Mouse (Mus musculus) left cerebral cortex, adult 11 months (tissue): ENCODE results near the gene Fitm2.

ENCODE experiments used
- DNase-seq: peaks from one replicate; pipeline ENCODE4 v3.0.0; 2022; ENCODE audit warnings: low spot score

Fitm2 gene

DNA sequence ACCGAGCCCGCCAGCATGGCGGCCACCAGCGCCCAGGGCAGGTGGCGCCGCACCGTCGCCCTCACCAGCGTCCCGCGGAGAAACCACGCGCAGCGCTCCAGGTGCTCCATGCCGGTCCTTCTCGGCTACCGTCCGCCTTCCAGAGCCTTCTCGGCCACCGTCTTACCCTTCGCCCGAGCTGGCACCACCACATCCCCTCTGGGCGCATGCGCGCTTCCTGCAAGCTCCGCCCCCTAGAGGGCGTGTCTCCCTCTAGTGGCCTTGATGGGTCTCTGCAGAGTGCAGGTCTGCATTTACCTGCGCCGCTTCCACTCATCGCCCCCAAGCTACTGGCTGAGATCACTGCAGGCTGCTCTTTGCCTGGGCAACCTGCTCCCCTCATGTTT lies at the start of gene Fitm2:
Fitm2 (minus strand) TSS at position 164 of the 386 bp plus-strand sequence.
- DNase-seq = peak; percentile 94

DNA sequence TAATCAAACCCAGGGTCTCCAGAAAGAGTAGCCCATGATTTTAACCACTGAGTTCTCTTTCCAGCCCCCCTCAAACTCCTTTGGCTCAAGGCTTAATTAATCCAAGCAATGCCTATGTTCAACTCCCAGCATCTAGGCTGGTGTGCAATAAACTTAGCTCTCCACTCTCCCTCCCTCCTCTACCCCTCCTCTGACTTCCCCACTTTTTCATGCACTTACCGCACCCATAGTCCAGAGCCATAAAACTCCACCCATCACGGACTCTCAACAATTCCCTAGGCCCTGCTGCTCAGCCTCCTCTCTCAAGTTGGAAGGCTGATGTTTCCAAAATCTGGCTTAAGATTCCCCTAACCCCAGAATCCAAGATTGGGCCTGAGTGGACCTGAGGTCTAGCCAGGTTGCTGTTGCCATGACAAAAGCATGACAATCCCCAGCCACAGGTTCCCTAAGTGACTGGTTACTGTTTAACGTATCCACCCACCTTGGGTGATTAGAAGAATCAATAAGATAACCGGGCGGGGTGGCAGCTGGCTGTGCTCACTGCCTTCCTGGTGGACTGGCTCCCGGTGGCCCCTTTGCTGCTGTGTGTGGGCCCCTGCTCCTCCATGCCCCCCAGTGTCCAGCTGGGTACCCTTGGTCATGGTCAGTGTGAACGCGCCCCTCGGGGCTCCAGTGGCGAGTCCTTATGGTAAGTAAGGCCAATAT lies 34.0 kb upstream of the Fitm2 start, which contains the start of gene Hnf4a:
Hnf4a (plus strand) TSS at position 509 of the 705 bp plus-strand sequence.
- no peak for DNase-seq

DNA sequence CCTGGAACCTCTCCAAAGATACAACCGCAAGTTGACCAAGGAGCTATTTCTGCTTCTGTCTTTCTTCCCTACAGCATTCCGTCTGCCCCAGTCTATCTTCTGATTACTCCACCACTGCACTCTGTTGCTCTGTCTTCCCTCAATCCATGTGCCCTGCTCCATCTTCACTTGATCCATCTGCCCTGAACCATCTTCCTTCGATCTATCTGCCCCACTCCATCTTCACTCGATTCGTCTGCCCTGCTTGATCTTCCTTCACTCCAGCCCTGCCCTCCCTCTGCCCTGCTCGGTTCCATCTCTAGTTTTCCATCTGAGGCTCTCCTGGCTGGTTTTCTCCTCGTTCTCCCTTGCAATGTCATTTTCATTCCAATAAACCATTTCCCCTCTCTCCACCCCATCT lies 30.8 kb upstream of the Fitm2 start:
- DNase-seq = no peak

DNA sequence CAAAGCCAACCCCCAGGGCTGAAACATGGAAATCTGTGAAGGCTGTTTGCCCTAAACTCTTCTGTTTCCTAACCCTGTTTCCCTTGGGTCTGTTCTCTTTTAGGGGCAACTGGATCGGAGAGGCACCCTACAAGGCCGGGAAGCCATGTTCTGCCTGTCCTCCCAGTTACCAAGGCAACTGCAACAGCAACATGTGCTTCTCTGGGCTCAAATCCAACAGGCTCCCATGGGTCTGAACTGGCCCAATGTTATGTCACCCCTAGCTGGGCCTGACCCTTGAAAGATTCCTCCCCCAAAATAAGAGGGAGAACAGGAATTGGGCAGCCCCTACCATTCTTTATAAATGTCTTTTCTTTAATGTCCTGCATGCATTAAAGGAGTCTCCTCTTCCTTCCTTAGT lies 29.8 kb upstream of the Fitm2 start:
- DNase-seq = no peak

DNA sequence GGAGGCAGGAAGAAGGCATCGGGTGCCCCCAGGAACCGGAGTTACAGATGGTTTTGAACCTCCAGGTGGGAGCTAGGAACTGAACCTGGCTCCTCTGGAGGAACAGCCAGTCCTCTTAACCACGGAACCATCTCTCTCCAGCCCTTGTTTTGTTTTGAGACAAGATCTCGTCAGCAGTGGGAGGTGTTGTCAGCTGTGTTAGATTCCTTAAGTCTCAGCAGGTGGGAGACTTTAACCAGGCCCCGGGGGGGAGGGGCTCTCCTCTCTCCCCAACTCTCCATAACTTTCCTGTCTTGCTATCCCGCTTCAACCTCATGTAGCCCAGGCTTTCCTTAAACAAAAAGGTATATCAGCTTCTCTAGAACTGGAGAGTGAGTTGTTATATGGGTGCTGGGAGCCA lies 22.0 kb upstream of the Fitm2 start:
- no peak for DNase-seq

DNA sequence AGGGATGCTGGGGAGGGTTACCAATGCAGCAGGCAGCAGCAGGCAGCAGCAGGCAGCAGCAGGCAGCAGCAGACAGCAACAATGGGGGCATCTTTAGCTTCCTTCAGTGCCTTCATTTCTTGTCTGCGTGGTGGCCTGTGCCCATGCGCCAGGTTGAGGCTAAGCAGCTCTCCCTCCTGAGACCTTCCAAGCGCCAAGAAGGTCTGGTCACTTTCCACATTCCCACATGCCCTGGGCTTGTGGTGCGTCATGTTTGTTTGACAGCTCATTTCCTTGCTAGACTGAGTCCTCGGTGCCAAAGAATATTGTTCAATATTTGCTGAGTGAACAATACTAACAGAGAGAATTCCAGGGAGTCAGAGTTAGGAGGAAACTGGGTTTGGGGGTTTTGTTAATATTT lies 21.5 kb upstream of the Fitm2 start:
- DNase-seq = no peak

DNA sequence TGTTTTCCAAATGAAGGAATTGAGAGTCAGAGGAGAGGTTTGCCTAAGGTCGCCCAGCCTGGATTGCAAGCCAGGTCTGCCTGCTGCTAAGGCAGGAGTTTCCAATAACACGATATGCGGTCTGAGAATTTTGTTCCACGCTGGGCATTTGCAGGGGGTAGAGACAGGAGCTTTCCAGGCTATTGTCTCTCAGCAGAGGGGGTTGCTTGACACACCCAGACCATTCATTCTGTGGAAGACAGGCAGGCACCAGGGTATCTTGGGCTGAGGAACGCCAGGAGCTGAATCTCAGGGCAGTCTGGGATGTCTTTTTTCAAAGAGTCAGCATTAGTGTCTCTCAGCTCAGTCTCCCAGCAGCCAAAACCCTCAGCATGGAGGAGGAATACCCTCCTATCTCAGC lies 20.6 kb upstream of the Fitm2 start:
- no peak for DNase-seq

DNA sequence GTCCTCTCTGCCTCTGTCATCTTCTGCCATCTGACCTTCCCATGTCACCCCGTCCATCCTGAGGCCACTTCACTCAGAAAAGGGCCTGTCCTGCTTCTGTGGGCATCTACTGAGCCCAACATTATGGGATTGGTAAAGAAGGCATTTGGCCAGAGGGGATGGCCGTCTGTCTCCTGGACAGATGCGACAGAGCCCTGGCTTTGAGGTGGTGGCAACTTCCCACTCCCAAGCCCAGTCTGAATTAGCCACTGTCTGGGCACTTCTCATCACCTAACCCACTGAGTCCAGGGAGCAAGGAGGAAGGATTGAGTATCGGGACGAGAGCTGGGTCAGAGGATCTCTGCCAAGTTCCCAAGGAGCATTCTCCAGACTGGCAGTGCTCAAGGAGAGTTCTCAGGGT lies 19.6 kb upstream of the Fitm2 start, which contains the start of gene R3hdml:
R3hdml (plus strand) TSS at position 301 of the 400 bp plus-strand sequence.
- DNase-seq = no peak

DNA sequence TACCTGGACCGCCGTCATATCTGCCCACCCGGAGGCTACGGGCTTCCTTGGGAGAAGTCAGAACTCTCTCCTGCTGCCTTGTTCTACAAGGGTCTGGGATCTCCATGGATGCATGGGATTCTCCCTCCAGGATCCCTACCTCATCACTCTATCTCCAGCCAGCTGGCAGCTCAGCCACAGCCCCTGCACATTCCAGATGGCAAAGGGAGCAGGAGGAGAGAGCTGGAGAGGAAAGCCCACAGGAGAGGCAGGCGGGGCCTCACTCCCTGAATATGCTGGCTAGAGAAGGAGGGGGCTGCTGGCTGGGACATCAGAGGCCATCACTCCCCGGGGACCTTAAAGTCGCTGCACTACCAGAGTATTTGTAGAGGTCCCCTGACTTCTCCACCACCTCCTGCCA lies 18.9 kb upstream of the Fitm2 start:
- no peak for DNase-seq

DNA sequence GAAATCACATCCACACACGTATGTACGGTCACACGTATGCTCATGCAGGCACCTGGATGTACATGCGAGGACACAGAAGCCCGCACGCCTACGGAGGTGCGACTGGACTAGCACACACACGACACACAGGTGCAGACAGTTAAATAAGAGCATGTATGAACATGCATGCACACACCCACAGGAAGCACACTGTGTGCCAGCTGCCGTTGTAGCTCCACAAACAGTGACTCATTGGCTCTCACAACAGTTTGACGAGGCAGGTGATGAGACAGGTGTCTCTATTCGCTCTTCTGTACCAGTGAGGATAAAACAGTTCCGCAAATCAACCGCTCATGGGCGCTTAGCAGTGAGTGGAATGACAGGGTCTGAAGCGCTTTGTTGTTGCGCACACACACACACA lies 18.2 kb upstream of the Fitm2 start:
- DNase-seq = no peak

DNA sequence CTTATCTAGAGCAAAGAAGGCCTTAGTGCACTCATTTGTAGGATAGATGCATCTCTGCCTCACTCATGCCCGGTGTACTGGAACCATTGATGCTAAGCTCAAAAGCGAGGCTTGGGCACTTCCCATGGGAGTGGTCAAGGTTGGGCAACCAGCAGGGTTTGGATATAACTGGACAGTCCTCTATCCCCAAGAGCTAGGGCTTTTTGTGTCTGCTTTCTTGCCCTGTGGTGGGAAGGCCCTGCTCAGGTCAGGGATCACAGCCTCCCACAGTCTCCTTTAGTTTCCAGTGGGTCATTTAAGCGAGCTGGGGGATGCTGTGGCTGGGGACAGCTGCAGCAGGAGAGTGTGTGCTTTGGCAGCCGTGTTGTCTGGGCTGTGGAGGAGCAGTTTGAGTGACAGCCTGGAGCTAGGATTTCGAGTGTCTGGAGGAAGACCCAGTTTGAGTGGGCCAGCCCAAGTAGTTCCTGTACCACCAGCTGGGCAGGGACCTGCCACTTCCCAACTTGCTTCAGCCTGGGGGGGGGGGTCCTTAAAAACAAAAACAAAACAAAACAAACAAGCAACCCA lies 17.4 kb upstream of the Fitm2 start:
- DNase-seq = no peak

DNA sequence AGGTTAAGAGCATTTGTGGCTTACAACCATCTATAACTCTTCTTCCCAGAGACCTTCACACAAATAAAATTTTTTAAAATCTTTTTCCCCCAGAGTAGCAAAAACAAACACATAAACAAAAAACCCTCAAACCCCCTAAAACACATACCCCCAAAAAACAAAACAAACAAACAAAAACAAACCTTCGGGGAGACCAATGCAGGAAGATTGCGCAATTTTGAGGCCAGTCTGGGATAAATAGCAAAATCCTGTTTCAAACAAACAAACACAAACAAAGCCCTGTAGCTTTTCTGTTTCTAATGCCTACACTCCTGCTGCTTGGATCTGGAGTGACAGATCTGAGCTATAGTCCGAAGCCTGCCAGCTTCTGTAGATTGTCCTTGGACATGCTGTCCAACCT lies 14.9 kb upstream of the Fitm2 start:
- DNase-seq = no peak

DNA sequence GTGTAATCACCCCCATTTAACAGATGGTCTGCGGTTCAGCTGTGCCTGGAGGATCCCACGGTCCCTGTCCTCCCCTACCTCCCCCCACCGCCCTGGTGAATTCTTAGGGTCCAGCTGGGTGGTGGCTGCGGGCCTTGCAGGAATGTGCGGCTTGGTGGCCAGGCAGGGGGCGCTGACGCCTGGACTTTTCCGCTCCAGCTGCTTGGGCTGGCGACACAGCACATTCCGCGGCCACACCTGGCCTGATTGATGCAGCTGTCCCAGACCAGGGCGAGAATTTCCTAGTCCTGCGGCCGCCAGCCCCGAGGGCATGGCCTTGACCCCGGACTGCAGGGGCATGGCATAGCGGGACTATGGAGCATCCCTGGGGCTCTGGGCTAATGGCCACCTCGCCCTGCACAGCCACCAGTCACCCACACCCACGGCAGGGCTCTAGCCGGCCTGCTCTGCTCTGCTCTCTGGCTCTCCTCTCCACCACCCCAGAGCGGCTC lies 9.2 kb upstream of the Fitm2 start:
- DNase-seq = no peak

DNA sequence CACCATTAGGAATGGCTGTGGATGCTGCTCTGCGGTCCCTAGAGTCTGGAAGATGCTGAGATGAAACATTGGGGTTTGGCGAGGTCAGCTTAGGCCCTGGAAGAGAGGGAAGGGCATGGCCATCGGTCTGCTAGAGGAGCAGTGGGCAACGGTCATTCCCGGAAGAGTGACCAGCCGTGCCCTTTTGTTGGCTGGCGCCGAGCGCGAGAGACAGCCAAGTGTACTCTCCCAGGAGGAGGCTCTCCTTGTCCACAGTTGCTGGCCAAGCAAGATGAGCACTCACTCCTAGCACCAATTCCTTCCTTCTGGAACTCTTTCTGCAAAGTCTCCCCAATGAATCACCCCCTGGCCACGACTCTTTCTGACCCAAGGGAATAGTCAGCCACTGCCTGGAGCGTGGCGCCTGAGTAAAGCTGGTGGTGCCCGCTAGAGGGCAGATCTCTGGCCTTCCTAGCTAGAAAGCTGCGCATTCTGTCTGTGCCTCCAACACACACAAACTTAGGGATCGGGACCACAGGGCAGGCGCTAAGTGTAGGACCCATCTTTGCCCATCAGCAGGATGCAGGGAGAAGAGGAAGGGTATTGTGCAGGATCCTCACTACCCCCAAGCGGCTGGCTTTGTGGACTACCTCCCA lies 7.9 kb upstream of the Fitm2 start:
- no peak for DNase-seq

DNA sequence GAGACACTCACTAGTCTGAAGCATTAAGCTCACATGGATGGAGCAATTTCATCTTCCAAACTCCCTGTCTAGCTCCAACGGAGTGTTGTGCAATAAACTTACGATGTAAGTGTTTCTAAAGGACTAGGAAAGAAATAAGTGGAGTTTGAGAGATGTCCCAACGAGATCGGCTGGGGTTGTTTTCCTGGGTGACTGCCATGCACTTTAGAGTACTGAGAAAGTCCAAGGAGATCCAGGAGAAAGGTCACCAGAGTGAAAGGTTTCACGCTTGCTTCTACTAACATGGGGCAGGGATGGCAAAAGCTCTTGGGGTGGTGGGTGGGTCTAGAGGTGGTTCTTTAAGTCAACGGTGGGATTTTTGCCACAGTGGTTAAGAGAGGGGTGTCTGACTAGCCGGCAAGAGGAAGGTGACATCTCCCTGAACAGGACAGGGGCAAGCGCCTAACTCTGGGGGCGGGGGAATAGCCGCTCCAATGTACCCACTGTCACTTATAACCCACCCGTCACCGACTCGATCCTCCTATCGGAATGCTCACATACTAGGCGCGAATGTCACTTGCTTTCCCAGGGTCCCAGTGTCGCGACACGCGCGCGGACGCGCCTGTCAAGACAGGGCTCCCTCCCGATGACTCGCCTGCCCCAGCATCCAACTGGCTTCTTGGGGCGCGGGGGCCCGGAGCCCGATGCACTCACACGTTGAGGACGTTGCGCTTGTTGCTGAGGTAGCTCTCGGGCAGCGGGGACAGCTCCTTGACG lies 541 bp downstream of the Fitm2 start:
- no peak for DNase-seq

DNA sequence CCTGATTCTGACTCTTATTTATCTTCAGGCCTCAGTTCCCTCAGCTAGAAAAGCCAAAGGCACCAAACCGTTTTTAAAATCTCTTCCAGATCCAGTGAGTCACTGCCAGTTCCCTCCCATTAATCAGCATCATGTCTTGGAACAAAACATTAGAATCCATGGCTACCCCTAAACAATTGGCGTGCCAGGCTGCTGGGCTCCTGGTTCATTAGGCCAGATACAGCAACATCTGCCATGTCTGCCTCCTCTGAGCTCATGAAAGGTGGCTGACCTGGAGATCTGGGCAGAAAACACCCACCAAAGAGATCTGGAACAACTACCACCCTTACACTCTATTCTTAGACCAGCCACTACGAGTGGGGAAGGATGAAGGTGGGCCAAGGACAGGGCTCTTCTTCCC lies 1.3 kb downstream of the Fitm2 start:
- no peak for DNase-seq

DNA sequence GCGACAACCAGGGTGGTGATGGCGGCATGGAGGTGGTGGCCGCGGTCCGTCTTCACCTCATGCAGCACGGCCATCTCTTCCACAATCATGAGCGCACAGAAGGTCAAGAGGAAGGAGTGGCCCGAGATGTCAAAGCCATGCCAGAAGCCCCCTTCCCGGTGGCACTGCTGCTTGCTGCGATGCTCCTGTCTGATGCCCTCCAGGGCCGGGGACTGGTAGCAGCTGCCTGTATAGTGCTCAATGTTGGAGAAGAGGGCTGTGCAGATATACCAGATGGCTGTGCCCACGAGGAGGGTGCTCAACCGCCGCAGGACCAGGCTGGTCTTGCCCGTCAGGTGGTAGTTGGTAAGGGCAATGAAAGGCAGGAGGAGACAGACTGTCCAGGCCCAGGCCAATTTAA lies 2.7 kb downstream of the Fitm2 start:
- no peak for DNase-seq

DNA sequence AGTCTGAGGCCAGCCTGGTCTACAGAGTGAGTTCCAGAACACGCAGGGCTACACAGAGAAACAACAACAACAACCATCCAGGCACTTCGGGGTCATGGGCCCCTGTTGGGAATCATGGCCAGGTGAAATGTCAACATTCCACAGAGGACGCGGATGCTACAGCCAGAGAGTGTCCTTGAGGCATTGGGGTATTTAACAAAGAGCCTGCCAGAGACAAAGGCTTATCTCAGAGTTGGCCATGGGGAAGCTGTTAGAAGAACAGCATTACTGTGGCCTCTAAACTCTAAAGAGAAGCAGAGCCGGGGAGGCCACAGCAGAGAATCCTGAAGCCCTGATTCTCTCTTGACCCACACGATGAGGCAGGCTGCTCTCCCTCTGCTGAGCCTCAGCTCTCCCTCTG lies 3.6 kb downstream of the Fitm2 start:
- no peak for DNase-seq

DNA sequence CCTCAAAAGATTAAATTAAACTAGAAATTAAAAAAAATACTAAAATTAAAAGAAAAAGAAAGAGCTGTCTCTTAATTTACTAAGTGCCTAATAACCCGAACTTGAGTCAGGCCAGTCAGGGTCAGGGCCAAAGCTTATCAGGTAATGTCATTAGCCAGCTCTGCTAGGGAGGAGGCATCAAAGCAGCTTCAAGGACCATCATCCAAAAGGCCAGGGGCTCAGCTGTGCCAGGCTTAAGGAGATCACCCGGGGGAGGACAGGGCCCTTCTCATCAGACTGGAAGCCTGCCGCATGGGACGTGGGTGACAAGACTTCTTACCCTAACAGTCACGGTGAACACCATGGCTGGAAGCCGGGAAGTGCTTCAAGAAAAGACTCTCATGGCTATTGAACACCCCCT lies 4.8 kb downstream of the Fitm2 start:
- no peak for DNase-seq

DNA sequence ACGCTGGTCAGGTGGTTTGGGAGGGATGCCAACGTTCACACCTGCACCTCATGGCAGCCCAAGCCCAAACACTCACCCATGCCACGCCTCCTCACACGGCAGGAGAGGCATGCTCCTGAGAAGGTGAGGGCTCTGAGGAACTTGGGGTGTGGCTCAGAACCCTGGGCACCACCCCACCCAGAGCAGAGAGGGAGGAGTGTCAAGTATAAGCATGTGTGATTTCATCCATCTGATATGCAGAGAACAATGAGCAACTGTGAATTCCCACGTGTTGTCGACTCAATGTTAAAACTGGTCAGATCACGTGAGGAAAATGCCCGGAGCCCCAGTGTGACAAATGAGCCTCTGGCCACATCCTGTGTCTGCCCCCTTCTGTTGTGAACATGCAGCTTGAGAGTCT lies 5.7 kb downstream of the Fitm2 start:
- DNase-seq = no peak

DNA sequence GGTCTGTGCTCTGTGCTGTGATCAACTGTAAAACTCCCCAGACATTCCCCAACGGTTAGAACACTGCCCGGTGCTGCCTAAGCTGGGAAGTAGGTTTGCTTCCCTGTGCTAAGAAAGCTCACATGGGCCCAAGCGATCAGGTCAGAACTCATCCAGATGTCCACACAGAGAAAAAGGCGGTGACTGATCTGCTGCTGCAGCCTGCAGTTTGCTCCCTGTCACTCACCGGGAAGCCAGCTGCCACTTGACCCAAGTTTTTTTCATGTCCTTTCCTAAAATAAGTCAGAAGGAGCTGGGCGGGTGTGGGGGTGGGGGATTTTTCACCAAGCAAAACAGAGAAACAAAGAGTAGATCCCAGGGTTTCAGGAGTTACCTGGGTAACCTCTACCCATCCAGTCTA lies 7.9 kb downstream of the Fitm2 start:
- no peak for DNase-seq

DNA sequence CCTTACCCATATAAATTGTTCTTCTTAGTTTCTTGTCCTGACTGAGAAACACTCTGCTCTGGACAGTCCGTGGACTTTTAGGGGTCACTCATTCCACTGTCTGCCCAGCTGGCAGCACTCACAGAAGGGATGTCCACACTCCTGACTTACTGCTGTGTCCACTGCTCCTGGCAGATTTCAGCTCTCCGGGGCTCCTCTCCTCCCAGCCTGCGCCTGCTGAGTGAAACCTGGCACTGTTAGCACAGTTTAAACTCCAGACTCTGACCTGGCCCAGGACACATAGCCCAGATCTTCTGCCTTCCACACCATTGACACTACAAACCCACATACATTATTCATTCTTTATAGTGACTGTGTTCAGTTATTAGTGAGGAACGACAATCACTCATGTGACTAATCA lies 8.4 kb downstream of the Fitm2 start:
- DNase-seq = no peak

DNA sequence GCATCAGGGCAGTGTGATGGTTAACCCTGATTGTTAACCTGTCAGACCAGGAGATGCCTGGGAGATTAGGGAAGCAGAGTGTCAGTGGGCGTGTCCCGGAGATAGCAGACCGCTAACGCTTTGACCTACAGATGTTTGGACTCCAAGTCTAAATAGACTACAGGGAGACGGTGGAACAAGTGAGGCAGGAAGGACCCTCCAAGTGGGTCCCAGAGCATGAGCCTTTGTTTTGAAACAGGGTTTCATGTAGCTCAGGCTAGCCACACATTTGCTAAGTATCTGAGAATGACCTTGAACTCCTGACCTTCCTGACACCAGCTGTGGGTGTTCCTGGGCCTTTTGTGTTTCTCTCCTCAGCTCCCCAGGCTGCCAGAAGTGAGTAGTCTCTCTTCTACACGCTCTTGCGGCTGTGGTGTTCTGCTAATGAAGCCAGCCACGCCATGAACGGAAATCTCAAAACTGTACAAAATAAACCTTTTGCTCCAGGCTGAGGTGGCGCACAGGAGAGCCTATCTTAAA lies 9.1 kb downstream of the Fitm2 start:
- no peak for DNase-seq
